Mouse (Mus musculus): Measurements from ENCODE around the gene Sipa1l1.

DNA sequence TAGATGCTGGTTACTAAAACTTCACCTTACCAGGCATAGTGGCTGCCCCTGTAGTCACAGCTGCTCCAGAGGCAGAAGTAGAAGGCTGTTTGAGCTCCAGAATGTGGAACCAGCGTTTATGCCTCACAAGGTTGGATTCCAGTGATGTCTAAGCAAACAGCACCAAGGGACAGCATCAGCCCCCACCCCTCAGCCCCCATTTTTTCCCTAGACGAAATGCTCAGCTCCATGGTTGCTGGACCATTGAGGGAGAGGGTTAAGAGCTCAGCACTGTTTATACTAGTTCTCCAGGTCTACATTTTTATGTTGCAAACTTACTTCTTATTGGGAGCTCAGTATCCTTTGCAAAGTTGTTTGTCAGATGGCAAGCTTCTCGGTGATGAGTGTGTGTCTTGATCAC, 202.1 kb downstream of the Sipa1l1 start:
- TF ChIP-seq GATA1 (IDR thresholded peaks at IDR 0.05; ENCODE audit: borderline replicate concordance, low read length) (no peak), FLI1 (IDR thresholded peaks at IDR 0.05; ENCODE audit: low read length) (no peak)
